Mouse (Mus musculus) cerebellum, postnatal 25 days (tissue): ENCODE data around the gene Gm15155.
"Not testable (repeated sequence)": the region's sequence is repeated elsewhere in the genome, so short reads cannot be mapped to it uniquely, and the experiment has no call there.

Source experiments
- DNase-seq, 2 experiments: peaks; one replicate each; pipeline ENCODE4 v3.0.0; 2021; ENCODE audit warnings: mixed read lengths in 2 of 2

The Gm15155 gene

GRCm38 (mm10) chrX:156155776-156156175, 531.2 kb downstream of the Gm15155 start:
- DNase-seq = no peak

- DNase-seq = no peak
Observed at GRCm38 (mm10) chrX:156171587-156171986, 547.0 kb downstream of the Gm15155 start.

GRCm38 (mm10) chrX:156303806-156304205, 679.3 kb downstream of the Gm15155 start:
- DNase-seq = not testable (repeated sequence)
